Mouse (Mus musculus) spleen, embryonic (tissue): Measurements from ENCODE around the gene Bicral.

Experiments
- CTCF ChIA-PET: fragments of 350-600 bp; sonication (Branson Sonifier 250); formaldehyde crosslinking; loops from one replicate; lab custom pipeline; 2022; lab: Charles Lee

Bicral gene

GRCm38 (mm10) chr17:46809131-46809830, 49.0 kb downstream of the Bicral start:
- CTCF ChIA-PET, result interaction anchor here (0.6 kb wide), 1 partner anchor 80 kb away, joined by 3 read pairs; the partner anchor contains the start of gene Gnmt

GRCm38 (mm10) chr17:46808376-46808775, 49.9 kb downstream of the Bicral start:
- CTCF ChIA-PET, result no interaction called here

GRCm38 (mm10) chr17:46801761-46802160, 56.5 kb downstream of the Bicral start:
- CTCF ChIA-PET, result no interaction called here

- CTCF ChIA-PET, result no interaction called here
These were observed 58.6 kb downstream of the Bicral start for GRCm38 (mm10) chr17:46799680-46800079.

GRCm38 (mm10) chr17:46797386-46797785, 60.9 kb downstream of the Bicral start:
- CTCF ChIA-PET, result interaction anchor here (0.6 kb wide), 1 partner anchor 667 kb away, joined by 3 read pairs; no protein-coding TSS in a partner anchor

DNA sequence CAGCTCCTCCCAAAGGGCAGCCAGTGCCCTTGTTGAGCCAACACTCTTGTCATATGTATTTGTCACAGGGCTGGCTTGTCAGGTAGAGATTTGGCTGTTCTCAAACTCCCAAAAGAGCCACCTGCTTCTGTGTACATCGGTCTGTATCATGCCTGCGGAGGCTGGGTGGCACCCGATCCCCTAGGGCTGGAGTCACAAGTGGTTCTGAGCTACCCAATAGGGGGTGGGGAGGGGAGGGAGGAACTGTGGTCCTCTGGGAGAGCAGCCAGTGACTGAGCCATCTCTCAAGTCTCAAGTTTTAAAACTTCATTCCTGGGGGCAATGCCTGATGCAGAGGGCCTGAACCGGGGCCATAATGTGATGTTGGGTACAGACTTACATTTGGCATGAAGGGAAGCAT, 61.5 kb downstream of the Bicral start:
- CTCF ChIA-PET, result interaction anchor here (0.6 to 0.7 kb wide), 3 partner anchors 30 to 293 kb away, joined by 3 to 5 read pairs (median 3); no protein-coding TSS in a partner anchor

GRCm38 (mm10) chr17:46792963-46793362, 65.3 kb downstream of the Bicral start:
- CTCF ChIA-PET, result no interaction called here

DNA sequence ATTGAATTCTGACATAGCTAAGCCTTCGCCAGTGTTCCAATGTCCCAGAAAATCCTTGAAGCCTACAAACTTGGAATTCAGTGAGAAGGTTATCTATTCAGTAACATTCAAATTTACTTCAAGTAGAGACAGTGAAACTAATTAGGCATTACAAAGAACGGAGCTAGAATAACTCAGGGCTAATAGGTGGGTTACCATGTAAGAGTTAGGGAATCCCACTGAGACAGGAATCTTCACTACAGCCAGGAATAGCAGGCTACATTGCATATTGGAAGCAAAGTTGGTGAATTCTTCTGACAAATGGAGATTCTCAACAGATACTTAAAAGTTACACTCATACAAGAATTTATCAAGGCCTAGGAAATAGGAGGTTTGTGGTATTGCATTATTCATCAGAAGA, 70.3 kb downstream of the Bicral start:
- CTCF ChIA-PET, result interaction anchor here (0.7 kb wide), 1 partner anchor 39 kb away, joined by 4 read pairs; no protein-coding TSS in a partner anchor

- CTCF ChIA-PET, result no interaction called here
These were observed 71.3 kb downstream of the Bicral start for GRCm38 (mm10) chr17:46786952-46787351.

GRCm38 (mm10) chr17:46783222-46783565, 75.1 kb downstream of the Bicral start:
- CTCF ChIA-PET, result interaction anchor here (0.7 to 1.1 kb wide), 2 partner anchors 11 to 93 kb away, joined by 3 read pairs; partner anchors contain the start of gene 2310039H08Rik

DNA sequence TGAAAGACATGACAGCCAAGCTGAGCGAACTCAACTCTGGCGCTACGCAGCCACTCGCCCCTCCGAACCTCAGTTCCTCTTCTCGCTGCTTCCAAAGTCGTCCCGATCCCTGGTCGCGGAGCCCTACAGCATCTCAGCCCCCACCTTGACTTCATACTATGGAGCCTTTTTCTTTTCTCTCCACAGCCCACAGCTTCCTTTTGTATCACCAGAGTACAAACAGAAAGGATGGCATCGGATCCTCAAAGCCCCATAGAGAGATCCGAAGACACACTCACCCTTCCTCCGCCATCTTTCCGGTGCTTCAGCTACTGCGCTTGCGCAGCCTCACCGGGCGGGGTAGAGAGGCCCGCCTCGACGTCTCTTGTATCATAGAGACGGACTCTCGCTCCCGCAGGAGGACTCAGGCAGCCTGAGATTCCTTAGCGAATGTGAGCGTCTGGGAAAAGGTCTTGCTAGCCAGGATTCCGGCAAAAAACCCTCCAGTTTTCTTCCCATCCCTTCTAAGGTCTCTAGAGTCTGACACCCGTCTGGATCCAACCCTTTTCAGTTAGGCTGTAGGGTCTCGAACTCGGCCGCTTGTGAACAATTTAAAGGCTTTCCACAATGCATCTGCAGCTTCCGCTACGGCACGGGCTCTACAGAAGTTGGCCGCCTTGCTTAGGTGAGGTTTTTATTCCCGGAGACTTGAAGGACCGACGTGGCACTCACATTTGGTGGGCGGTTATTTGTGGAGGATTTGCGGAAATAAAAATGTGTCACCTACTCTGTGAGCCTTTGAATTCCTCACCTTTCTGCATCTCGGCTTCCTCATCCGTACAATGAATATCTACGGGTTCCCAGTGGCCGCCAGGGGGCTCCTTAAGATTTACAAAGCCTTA, 75.7 kb downstream of the Bicral start, which contains the start of gene Rpl7l1:
TSS of gene Rpl7l1 (minus strand) at position 332 of the 881 bp plus-strand sequence.
- CTCF ChIA-PET, result interaction anchor here (0.6 to 1.1 kb wide), 3 partner anchors 10 to 136 kb away, joined by 3 to 5 read pairs (median 3); partner anchors contain the start of genes 2310039H08Rik and Cnpy3

DNA sequence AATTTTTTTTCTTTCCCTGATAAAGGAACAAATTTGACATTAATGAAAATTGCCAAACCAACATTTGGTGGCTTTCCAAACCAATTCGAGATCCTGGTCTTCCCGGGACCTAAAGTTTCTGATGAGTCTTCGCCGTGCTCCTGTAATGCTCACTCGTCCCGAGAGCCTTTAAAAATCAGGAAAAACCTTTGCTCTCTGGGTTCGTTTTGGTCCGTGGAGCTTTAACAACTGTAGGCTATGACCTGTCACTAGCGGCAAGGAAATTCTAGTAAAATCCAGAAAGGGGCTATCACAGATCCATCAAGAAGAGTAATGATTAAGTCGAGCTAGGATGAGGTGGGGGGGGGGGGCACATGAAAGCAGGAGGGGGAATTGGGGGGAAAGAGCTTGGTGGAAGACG, 76.4 kb downstream of the Bicral start:
- CTCF ChIA-PET, result interaction anchor here (0.6 to 0.9 kb wide), 2 partner anchors 30 to 135 kb away, joined by 3 to 5 read pairs; partner anchors contain the start of gene Cnpy3

GRCm38 (mm10) chr17:46776087-46776486, 82.2 kb downstream of the Bicral start:
- CTCF ChIA-PET, result interaction anchor here (0.5 kb wide), 1 partner anchor 18 kb away, joined by 5 read pairs; no protein-coding TSS in a partner anchor

DNA sequence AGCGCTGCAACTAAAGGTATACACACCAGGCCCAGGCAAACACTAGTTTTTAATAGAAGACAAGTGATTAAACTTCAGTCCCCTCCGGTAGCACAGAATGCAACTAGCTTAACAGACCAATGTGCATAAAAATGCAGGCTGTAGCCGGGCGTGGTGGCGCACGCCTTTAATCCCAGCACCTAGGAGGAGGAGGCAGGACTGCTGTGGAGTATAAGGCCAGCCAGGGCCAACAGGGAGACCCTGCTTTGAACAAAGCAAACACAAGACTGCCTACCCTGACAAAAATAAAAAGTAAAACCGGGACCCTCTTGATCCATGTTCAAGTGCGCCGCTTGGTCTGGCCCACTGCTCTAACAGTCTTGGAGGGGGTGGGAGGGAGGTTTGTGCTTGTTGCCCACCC, 83.2 kb downstream of the Bicral start:
- CTCF ChIA-PET, result no interaction called here

DNA sequence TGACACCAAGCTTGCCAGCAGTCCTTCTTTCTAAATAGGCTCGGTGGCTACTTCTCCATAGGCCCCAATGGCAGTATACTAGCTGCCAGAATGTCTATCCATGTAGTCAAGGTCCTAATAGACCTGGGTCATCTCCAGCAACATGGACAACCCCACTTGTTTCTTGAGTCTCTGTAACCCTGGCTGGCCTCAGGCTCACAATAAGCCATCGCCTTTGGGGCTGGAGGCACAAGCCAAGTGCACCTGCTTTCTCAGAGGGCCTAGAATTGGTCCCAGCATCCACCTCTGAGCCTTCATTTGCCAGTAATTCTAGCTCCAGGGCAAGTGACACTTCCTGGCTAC, 84.2 kb downstream of the Bicral start:
- CTCF ChIA-PET, result interaction anchor here (0.5 kb wide), 1 partner anchor 141 kb away, joined by 5 read pairs; no protein-coding TSS in a partner anchor

DNA sequence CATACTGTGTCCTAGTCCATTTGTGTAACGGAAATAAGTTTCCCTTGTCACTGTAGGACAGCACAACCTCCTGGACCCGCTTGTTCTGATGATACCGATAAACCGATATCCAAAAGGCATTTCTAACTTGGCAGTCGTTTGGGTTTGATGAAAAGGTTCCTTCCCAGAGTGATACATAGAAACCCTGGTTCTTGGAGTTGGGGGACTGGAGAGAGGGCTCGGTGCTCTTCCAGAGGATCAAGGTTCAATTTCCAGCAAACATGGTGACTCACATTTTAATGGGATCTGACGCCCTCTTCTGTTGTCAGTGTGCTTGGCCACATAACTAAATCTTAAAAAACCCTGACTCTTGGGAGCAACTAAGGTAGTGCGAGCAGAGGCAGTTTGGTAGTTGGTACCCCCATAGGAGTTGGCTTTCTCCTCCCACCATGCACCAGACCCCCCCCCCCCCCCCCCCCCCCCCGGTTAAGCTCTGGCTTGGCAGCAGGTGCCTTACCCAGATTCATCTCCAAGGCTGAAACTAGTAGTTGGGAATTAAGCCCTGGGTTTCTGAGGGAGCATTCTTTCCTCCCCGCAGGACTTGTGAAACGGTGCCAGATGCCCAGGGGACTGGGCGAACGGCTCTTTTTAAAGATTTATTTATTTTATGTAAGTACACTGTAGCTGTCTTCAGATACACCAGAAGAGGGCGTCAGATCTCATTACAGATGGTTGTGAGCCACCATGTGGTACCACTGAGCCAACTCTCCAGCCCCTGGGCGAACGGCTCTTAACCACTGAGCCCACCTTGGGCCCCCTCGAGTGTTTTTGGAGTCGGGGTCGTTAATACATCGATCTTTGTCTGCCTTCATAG, 84.8 kb downstream of the Bicral start:
- CTCF ChIA-PET, result interaction anchor here (0.5 kb wide), 1 partner anchor 140 kb away, joined by 5 read pairs; no protein-coding TSS in a partner anchor

DNA sequence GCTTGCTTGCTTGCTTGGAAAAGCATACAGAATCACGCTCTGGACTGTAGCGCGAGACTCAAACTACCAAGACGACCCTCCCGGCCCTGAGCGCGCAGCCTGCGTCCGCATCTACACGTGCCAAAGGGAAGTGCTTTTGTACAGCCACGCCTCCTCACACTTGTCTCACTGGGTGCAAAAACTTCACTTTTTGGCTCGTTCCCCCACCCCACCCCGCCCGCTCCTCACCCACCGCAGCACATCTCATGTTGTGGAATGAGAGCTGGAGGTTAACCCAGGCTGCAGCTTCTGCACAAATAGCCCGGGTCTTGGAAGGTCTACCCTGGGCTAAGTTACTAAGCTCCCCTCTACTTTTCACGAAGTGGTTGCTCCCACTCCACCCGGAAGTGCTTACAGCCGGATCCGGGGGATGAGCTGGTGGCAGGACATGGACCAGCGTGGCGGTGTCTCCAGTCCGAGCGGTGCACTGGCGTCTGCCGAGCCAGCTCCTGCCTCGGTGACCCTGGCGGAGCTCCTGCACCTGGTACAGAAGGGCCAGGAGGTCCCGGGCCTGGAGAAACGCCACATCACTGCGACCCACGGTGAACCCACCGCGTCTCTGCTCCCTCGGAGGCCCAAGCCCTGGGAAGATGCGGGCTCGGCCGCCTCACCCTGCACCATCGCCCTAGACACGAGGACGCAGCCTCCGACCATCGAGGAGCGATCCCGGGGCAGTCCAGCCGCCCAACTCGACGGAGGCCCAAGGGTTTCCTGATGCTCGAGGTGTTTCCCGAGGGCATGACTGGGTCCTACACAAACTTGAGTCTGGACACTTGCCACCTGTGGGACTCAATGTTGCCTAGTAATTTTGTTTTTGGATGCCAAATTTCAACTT, 85.6 kb downstream of the Bicral start, which contains the start of gene 2310039H08Rik:
TSS of gene 2310039H08Rik (plus strand) at position 232 of the 874 bp plus-strand sequence.
- CTCF ChIA-PET, result interaction anchor here (0.6 kb wide), 2 partner anchors 10 to 118 kb away, joined by 3 to 4 read pairs; partner anchors contain the start of genes Rpl7l1 and Tbcc

- CTCF ChIA-PET, result interaction anchor here (0.7 kb wide), 1 partner anchor 190 kb away, joined by 3 read pairs; no protein-coding TSS in a partner anchor
These were observed 86.3 kb downstream of the Bicral start for GRCm38 (mm10) chr17:46772038-46772403.

DNA sequence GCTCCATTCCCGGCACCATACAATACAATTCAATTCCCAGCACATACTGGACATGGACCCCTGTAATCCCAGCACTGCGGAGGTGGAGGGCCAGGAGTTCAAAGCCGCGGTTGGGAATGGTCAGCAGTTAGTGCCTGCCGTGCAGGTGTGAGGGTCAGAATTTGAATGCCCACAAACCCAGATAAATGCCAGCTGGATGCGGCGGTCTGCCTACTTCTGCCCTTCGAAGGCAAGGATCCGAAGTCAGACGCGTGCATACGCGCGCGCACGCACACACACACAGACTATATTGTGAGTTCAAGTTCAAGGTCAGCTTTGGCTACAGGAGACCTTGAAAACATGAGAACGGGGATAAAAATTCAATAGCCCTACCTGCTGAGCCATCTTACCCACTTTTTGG, 86.7 kb downstream of the Bicral start:
- CTCF ChIA-PET, result interaction anchor here (0.6 to 0.7 kb wide), 2 partner anchors 96 to 190 kb away, joined by 3 read pairs; no protein-coding TSS in a partner anchor
